Mouse (Mus musculus) spleen, adult 18-20 months (tissue): ENCODE data around the gene Ttc21a.

Source experiments
- DNase-seq, 2 experiments: peaks; one replicate each; pipeline ENCODE4 v3.0.0; 2022; ENCODE audit warnings: mixed read lengths in 2 of 2

Gene Ttc21a

DNA sequence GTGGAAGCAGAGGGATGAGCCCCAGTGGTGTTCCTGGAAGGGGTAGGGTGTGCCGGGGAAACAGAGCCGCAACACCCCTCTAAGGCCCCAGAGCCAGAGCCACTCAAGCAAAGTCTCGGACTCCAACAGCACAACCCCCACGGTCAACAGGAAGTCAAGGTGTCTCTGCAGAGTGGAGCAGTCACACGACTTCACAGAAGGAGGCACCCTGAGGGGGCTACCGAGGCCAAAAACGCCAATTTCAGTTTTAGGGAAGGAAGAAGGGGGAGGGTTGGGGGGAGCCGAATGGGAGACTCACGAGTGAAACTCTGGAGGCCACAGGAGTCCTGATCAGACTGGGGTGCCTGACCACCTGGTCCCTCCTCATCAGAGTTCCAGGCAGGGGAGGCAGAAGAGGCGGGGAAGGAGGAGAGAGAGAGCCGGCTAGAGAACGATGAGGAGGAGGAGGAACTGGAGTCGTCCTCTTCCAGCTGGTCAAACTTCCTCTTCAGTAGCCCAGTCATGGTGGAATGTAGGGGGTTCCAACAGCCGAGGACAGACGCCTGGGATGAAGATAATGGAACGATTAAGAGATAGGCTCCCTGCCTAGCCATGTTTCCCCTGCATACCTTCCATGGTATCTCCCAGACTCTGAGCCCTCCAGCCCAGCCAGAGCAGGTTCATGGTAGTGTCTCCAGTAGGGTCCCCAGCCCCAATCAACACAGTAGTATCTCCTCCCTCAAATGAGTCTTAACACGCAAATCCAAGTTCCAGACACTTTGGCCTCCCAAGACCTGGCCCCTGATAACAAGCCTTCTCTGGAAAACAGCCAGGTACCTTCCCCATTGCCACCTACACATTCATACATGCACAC is 39.5 kb downstream of the Ttc21a start:
- DNase-seq = peak; percentile 30 to 44

DNA sequence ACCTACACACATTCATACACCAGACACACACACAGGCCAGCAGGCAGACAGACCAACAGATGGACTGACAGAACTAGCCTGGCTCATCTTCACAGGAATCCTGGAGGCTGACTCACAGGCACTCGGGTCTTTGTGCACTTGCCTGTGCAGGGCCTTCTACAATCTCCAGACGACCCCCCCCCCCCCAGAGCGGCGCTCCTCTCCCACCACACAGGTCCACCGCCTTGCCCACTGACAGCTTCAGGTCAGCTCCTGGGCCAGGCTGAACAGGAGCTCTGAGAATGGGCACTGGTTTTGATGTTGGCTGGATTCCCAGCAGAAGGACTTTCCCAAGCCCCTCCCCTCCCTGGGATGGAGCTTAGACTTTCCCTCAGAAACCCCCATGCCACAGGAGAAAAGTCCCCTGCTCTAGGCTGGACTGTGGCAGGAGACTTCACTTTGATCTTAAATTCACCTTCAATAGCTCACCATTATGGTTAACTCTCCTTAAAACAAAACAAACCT is 40.2 kb downstream of the Ttc21a start:
- no peak for DNase-seq

DNA sequence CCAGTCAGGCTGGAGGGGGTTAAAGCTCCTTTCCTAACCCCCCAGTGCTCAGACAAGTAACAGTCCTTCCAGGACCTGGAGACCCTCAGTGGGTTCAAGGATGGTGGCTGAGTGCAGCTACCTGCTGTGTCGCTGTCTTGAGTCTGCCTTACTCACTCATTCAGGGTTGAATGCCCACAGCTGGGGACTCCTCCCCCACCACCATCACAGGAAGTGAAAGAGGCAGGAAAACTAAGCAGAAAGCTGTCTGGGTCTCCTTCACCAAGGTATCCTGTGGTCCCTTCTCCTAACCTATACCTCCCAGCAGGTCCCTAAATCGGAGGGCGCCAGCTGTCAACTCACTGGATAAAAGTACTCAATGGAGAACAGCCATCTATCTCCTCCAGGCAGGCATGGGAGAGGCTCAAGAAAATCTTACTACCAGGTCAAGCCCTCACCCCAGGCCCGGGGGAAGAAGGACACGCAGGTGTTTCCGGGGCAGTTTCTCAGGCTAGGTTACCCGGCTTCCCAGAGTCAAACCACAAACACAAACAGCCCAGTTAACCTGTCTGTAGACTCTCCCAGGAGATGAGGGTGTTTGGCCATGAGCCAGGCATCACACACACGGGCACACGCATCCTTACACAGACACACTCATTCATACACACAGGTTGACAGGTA is 40.9 kb downstream of the Ttc21a start:
- peak; percentile 68 to 69 for DNase-seq

DNA sequence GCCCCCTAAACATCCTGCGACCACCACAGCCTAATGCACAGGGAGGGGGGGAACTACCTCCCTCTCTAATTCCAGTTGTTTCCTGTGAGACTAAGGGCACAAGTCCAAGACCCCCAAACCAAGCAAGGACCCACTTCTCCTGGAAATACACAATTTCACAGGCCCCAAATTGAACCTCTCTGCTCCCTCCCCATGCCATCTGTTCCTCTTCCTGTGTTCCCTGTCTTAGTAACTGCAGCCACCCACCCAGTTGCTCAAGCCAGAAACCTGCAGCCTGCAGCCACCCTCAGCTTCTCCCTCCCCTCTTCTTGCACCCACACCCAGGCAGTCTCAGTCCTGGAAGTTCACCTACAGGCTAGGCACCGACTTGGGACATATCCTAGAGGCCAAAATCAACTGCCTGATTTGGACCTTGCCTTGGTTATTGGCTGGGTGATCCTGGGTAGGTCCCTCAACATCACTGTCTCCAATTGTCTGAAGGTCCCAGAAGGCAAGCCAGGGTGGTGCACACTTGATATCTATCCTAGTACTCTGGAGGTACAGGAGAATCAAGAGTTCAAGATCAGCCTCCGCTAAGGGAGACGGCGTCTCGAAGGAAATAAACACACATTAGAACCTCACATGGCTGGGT is 41.5 kb downstream of the Ttc21a start:
- DNase-seq = no peak

DNA sequence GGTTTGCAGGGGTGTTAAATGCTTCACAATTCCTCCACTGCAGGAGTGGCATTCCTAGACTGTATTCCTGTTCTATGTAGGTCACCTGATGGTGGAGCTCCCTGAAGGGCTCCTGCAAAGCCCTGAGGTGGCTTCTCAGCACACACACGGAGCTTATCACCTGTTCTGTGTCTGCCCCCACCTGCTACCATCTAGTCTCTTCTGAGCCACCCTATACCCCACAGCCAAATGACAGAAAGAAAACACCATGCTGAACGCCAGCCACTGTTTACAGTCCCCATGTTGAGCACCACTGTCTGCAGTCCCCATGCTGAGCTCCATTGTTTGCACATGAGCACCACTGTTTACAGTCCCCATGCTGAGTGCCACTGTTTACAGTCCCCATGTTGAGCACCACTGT is 42.3 kb downstream of the Ttc21a start:
- DNase-seq = no peak

DNA sequence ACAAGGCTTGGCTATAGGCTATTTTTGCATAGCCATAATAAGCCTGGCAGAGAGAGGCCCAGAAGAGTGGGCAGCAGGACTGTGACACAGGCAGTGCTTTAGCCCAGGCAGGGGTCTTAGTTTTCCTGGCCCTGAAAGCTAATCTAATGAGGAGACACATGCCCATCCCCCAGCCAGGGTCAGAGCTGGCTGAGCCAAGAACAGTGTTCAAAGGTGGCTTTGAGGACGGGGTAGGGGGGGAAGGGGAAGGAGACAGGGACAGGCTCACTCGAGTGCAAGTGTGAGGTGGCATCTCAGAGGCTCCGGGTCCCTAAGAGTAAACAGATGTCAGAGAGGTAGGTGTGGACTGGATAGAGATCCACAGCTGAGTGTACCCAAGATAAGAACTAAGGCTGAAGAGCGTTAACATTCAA is 43.4 kb downstream of the Ttc21a start:
- DNase-seq = no peak

DNA sequence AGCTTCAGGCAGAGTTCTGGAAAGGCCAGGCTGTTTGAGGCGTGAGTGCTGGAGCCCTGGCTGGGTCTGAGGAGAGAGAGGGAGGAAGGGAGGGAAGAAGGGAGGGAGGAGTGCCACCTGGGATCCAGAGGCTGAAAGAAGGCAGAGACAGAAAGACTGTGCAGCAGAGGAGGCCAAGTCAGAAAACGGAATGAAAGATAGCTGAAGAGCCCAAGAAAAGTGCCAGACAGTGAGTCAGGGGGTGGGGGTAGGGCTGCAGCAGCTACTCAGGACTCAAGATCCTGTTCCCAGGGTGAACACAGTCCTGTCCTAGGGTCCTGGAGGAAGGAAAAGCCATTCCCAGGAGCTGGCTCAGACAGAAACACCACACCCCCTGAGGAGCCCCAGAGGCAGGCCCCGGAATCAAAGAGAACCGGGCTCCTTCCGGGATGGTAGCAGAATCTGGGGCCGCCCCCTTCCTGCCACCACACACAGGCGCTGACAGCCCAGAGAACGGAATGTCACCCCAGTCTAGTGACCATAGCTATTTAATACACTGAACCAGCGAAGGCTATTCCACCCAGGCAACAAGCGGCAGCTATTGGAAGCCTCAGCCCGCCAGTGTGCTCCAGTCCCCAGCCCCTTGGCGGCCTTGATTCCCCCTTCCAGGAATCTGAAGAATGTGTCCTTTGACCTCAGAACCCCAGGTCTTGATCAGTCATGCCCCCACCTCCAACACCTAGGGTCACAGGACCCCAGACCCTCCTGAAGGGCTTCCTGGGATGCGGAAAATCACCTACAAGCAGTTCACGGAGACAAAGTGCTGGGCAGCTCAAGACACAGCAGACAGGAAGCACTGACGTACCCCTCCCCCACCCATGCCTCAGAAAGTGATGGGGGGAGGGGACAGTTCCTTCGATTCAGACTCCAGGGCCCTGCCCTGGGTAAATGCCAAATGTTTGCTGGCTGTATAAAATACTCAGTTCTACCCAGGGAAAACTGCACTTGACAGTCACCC is 44.1 kb downstream of the Ttc21a start:
- peak; percentile 70 to 71 for DNase-seq

DNA sequence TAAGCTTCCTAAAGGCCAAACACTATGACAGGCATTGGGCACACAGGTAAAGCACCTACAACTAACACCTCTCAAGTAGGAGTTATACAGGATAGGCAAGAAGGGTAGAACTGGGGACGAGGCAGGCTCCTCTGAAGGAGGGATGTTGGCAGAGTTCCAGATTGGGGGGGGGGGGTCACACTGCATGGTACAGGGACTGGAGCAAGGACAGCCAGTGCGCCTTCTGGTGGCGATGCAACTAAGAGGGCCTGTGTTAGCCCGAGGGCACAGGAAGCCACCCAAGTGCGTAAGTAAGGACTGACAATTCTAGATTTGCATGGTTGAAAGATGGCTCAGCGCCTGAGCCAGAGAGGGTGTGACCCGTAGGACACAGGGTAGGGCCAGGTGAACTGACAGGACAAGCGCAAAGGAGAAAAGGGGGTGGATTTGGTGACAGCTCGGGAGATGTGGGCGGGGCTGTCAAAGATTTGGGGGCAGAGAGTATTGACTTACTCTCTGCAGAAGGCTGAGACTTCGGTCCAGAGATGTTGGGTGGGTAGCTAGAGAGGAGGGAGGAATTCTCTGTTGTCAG is 44.9 kb downstream of the Ttc21a start:
- DNase-seq = peak; percentile 72 to 74

DNA sequence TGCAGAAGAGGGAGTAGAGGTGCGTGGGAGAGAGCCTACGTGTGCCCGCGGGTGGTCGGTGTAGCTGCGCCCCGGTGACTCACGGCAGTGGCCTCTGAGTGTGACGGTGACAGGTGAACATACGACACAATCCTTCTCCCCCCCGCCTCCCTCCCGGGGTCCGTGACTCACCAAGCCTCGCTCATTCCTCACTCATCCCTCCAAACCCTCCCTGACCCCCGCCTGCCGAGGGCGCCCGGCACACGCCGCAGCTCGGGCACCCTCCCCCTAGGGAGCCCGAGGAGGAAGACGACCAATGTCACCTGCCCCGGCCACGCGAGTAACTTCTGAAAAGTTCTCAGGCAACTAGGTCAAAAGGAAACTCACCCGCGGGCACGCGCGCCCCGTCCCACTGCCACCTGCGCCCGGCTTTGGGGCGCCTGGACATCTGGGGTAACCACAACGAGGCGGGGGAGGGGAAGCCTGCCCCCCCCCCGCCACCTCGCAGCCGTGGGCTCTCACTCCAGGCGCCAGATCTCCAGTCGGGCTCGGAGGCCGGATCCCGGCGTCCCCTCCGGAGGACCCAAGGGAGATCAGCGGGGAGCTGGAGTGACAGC is 45.6 kb downstream of the Ttc21a start:
- DNase-seq = peak; percentile 69 to 73

DNA sequence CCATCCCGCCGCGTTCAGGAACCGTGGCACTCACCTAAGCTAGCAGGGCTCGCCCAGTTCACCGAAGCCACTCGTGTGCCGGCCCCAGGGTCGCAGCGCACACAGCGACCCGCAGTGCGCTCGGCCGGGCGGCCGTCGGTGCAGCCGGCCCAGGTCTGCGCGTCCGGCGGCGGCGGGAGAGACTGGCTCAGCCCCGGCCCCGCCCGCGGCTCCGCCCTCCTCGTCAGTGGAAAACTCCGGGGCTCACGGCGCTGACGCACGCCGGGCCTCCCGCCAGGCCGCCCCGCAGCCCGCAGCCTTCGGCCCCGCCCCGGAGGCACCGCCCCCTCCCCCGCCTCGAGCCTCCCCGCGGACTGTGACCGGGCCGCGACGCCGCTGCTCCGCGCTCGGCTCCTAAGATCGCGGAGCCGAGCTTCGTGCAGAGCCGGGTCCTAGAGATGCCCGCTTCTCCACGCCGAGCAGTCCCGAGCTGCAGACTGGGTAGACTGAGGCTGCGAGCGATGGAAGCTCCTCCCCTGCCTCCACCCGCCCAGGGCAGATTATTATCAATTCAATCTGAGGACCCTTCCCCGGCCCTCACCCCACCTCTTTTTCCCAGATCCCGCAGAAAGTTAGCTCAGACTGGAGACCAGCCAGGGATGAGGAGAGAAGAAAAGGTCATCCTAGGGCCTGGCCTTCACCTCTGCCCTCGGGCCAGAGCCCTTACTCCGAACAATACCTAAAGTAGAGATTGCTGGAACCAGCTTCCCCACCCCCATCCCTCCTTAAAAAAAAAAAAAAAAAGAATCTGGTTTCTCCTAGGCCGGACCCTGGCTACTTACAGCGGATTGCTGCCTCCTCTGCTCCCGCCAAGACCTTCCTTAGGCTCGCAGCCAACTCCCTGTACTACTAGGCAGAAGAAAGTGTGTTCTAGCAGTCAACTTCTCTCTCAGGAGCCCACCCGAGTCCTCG is 46.5 kb downstream of the Ttc21a start:
- peak; percentile 90 to 91 for DNase-seq

DNA sequence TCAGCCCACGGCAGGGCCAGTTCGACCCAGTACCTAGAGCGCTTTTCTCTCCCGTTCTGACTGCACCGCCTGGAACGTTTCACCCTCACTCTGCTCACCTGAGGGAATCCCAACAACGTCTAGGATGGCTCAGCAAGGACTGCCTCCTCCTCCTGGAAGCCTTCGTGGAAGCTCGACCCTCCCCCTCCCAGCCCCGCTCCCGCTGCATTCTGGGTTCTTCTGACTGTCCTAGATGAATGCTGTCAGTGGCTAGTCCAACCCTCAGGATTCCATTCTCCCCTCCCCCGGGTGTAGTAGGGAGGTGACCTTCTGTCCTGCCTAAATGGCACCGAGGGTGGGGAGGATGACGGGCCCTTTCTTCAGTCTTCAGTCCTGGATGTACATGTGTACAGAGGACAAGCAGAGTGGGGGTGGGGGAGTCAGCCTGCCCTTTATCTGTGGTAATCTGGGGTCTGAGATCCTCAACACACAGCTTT is 47.2 kb downstream of the Ttc21a start, which contains the start of gene Csrnp1:
Gene Csrnp1, minus strand, starts transcription at position 123 of the 476 bp plus-strand sequence.
- no peak for DNase-seq

DNA sequence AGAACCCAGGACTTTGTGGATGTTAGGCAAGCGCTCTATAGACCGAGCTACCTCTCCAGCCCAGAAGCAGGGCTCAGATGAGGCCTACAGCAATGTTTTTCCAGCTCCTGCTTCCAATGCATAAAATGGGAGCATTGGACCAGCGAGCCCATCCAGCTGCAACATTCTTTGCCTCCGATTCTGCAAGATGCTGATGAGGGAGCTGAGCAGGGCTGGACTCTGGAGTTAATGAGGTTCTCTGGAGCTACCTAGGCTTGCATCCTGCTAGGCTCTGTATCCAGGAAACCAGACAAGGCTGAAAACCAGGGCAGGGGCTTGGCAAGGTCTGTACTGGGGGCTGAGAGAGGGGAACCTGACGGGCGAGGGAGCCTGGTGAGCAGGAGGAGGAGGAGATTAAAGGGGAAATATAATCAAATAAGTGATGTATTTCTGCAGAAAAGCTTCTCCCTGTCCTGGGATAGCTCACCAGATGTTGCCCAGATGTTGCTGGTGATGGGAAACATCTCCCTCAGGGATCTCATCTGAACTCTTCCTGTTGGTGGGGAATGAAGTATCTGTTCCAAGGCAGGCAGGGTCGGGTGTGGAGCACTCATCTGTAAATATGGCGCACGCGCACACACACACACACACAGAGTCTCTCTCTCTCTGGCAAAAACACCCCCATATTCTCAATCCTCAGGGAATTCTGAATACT is 48.6 kb downstream of the Ttc21a start:
- DNase-seq = no peak

DNA sequence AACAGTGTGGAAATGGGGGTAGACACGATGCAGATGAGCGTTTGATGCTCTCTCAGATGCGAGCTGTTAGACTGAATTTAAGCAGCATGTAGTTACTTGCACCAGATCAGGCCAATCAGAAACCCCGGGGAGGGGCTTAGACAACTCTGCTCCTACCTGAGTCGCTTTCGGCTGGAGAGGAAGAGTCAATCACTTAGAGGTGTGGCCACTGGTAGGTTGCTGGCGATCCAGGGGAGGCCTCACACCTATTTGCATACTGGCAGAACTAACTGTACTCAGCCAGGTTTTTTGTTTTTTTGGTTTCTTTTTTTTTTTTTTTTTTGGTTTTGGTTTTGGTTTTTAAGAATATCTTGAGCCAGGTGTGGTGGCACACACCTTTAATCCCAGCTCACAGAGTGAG is 50.9 kb downstream of the Ttc21a start:
- DNase-seq = peak in 1 of 2 experiments; percentile 49

DNA sequence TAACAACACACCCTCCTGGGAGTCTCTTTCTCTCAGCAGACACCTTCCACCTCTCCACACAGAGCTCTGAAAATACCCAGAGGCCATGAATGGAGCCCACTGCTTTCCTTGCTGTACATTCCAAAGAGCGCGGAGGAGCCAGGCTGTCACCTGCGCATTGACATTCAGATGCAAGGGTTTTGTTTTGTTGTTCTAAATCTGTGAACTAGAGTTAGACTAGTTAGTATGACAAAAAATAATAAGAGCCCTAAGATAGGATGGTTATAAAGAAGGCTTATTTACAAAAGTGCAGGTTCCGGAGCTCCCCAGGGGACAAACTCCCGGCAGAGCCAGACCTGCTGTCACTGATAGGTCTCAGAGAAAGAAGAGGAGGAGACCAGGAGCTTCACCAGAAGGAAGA is 53.9 kb downstream of the Ttc21a start:
- no peak for DNase-seq

DNA sequence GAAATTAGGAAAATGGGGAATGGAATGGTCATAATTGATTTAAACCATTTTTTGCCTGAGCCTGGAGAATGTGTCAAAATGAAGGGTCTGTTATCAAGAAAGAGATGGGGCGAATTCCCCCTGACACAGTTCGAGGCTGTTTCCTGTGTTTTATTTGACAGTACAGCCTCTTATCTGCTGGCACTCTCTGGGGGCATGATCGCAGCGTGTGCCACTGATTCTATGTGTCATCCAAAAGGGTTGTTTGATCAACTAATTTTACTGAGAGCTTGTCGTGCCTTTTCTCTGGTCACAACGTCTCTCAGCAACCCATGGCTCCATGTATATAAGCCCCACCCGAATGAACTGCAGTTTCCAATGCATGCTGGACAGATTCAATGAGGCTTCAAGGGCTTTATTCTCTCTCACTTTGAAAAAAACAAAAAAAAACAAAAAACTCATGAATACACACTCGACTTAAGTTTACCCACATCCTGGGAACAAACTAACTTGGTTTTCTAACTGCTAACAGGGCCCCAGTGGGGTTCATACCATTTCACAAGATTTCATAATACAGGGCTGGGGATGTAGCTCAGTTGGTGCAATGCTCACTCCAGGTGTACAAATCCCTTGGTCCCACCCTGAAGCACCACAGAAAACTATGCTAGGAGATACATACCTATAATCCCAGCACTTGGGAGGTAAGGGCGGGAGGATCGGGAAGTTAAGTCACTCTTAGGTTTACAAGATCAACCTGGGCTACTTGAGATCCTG is 55.9 kb downstream of the Ttc21a start:
- no peak for DNase-seq

DNA sequence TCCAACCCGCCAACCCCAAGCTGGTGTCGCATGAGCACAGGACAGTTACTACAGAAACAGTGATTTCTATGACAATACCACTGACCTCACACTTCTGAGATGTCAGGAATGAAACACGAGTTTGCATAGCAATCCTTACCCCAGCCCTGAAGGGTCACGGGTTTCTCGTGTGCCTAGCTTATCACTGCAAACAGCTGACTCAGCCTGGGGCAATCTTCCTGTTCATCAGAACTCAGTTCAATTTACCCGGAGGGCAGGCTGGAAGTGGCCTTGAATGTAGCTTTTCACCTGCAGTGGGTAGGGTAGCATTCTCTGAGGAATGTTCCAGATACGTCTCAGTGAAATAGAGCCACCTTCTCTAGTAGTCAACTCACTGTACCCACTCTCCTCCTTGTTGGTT is 56.8 kb downstream of the Ttc21a start:
- no peak for DNase-seq

DNA sequence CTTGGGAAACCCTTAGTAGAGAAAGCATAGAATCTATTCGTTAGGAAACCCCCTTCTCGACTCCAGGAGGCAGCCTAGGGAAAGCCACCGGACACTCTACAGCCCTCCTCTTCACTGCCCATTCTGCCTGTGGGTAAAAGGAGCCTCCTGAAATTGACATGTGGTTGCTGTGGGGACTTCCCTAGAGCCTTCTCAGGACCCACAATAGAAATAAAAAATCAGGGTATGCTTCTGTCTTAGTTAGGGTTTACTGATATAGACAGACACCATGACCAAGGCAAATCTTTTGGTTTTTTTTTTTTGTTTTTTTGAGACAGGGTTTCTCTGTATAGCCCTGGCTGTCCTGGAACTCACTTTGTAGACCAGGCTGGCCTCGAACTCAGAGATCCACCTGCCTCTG is 58.7 kb downstream of the Ttc21a start:
- no peak for DNase-seq

DNA sequence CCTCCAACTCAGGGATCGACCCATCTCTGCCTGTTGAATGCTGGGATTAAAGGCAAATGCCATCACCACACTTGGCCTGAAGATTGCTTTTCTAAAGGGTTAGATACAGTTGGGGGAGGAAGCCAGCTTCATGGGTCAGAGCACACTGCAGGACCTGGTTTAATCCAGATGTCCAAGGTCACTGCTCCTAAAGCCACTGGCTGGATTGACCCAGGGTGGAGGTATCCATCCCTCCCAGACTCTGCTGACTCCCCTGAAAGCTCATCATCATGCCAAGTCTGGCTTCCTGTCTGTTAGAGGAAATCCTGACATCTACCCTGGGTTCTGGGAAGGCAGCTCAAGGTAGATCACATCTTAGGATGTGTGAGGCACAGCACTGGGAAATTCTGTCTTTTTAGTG is 61.4 kb downstream of the Ttc21a start:
- DNase-seq = no peak

DNA sequence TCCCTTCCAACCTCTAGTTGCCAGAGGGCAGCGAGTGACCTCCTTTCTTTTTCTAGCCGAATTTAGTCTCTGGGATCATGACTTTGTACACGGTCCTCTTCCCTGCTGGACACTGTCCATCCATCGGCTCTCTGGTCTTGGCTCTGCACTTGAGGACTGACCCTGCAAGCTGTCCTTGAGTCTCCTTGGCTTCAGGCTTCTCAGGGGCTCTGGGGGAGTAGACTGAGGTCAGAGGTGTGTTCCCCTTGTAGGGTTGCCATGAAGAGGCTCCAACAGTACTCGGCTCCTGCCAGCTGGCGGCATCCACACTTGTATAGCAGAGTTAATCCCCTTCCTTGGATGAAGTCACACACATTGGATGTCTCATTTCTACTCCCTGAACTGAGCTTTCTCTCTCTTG is 62.2 kb downstream of the Ttc21a start:
- no peak for DNase-seq
